Mouse (Mus musculus): ENCODE data around the gene Car15. TPM values are rescaled to one million over a fixed set of nuclear protein-coding genes. Genes with fewer than 3 reads are reported as not detected.

Car15 gene
- polyA plus RNA-seq (2016; fragmentation: Nextera tagmentation; extraction: Ambion mirVana): 1.8 and 1.9 TPM in 2 replicates

DNA sequence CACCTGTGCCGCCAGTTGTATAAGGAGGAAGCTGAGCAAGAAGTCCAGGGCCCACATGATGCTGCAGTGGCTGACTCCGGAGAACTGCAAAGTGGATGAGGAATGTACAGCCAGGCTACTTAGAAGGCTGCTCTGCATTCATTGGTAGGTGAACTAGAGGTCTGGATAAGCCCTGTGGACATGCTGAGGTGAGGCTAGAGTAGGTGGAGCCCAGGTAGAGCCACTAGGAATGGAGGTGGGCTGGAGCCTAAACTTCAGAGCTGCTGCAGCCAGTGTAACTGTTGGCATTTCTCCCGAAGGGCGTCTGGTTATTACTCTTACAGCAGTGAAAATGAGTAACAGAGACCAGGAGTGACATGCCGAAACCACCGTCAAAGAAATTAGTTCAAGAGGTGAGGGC lies at the start of gene Car15:
TSS of gene Car15 (minus strand) at position 314 of the 400 bp plus-strand sequence.
- Histone ChIP-seq H3K4me1 (peaks cover 17% of the 10 kb centered on the region), H3K36me3 (peaks cover 40% of the 10 kb centered on the region), H3K4me3 (no peak within 1 kb of the TSS), H3K9me3 (replicated peaks) (no peaks in the 10 kb centered on the region), H3K27me3 (ENCODE audit: low read depth, poor library complexity, severe bottlenecking) (peaks cover 53% of the 10 kb centered on the region), H3K27ac (replicated peaks) (no peak within 1 kb of the TSS)
- WGBS: 85% methylated on average over 6 of the region's 6 CpGs
- no peak for DNase-seq (ENCODE audit: low spot score)

DNA sequence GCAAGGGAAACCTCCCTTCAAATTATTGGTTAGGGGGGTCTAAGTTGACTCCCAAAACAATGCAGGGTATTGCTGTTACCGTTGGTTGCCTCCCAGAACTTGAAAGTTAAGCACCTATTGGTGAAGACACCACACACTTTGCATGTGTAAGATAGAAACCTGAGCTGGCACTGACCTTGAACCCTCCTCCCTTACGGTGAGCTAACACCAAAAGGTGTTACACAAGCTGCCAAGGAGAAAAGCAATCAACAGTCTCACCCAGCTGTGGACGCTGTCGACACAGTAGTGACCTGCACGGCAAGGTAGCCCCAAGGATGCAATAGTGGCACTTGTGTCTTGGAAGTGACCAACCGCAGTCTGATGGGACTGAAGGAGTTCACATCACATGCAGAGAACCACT lies 46.0 kb upstream of the Car15 start:
- Histone ChIP-seq H3K27me3 (ENCODE audit: low read depth, poor library complexity, severe bottlenecking) (no peaks in the 10 kb centered on the region), H3K4me1 (peaks cover 6% of the 10 kb centered on the region; the same call in 1 of the 2 replicates), H3K27ac (replicated peaks) (no peak overlapping the region), H3K9me3 (replicated peaks) (no peaks in the 10 kb centered on the region), H3K36me3 (peaks cover 59% of the 10 kb centered on the region), H3K4me3 (no peak overlapping the region)
- 88% methylated on average over 6 of the region's 6 CpGs for WGBS
- no peak for DNase-seq (ENCODE audit: low spot score)

DNA sequence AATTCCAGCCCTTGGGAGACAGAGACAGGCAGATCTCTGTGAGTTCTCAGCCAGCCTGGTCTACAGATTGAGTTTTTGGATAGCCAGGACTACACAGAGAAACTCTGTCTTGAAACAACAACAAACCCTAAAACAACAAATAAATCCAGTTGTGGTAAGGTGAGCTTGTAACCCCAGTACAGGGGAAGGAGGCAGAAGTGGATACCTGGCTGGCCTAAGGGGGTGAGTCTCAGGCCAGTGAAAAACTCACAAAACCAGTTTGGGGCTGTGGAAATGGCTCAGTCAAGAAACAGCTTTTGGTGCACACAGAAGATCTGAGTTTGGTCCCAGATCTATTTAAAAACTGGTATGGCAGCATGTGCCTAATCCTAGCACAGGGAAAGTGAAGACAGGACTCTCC lies 44.0 kb upstream of the Car15 start:
- Histone ChIP-seq H3K36me3 (peaks cover 78% of the 10 kb centered on the region), H3K9me3 (replicated peaks) (no peaks in the 10 kb centered on the region), H3K27me3 (ENCODE audit: low read depth, poor library complexity, severe bottlenecking) (no peaks in the 10 kb centered on the region), H3K4me1 (peaks cover 6% of the 10 kb centered on the region; the same call in 1 of the 2 replicates), H3K4me3 (no peak overlapping the region), H3K27ac (replicated peaks) (no peak overlapping the region)
- no peak for DNase-seq (ENCODE audit: low spot score)

DNA sequence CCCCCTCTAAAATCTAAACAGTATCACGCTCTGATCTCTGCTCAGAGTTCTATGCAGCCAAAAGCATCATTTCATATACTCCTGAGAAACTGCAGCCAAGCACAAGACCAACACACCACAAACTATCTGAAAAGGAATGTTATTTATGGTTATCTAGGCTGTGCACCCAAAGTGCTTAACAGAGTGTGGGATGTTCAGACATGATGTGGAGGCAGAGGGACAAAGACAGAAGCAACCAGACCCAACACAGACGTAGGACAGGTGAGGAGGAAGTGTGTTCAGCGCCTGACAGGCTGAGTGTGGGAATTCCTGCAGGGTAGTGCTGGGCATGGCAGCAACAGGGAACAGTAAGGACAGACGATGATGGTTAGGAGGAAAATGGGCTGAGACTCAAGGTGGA lies 41.4 kb upstream of the Car15 start:
- WGBS: 95% methylated on average over 4 of the region's 4 CpGs
- no peak overlapping the region for H3K4me3 ChIP-seq
- H3K27ac ChIP-seq (replicated peaks): no peak overlapping the region
- H3K27me3 ChIP-seq (ENCODE audit: low read depth, poor library complexity, severe bottlenecking): no peaks in the 10 kb centered on the region
- no peaks in the 10 kb centered on the region for H3K4me1 ChIP-seq
- peaks cover 73% of the 10 kb centered on the region for H3K36me3 ChIP-seq
- no peak for DNase-seq (ENCODE audit: low spot score)
- H3K9me3 ChIP-seq (replicated peaks): no peaks in the 10 kb centered on the region

DNA sequence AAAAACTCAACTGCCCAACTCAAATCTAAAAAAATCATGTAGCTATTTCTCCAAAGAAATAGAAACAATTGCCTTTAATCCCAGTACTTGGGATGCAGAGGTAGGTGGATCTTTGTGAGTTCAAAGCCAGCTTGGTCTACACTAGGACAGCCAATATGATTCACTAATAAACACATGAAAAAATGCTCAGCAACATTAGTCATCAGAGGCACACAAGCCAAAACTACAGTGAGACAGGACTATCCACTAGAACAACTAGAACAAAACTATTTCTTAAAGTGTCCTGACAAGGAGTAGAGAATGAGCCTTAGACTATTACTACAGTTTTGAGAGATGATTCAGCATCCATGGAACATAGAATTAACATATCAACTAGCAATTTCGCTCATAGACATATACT lies 37.9 kb upstream of the Car15 start:
- DNase-seq (ENCODE audit: low spot score): no peak
- Histone ChIP-seq H3K27me3 (ENCODE audit: low read depth, poor library complexity, severe bottlenecking) (no peaks in the 10 kb centered on the region), H3K9me3 (replicated peaks) (no peaks in the 10 kb centered on the region), H3K27ac (replicated peaks) (no peak overlapping the region), H3K36me3 (peaks cover 65% of the 10 kb centered on the region), H3K4me1 (no peaks in the 10 kb centered on the region), H3K4me3 (no peak overlapping the region)
- WGBS: 93% methylated on average over 1 of the region's 1 CpGs

DNA sequence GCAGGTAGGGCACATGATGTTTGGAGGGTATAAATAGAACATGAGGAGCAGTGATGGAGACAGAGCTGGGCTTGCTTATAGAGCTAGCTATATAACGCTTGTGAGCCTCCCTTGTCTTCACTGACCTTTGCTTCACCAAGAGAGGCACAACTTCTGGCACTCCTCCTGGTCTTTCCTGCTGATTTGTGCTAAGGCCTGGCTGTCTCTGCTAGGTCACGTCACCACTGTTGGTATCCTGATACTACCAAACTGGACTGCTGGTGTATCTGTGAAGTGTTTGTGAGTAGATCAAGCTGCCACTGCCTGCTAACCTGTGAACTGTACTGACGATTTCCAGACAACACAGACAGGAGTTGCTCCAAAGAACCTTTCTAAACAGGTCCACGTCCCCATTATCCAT lies 37.0 kb upstream of the Car15 start:
- DNase-seq (ENCODE audit: low spot score): no peak
- Histone ChIP-seq H3K4me3 (no peak overlapping the region), H3K27ac (replicated peaks) (no peak overlapping the region), H3K36me3 (peaks cover 74% of the 10 kb centered on the region), H3K9me3 (replicated peaks) (no peaks in the 10 kb centered on the region), H3K27me3 (ENCODE audit: low read depth, poor library complexity, severe bottlenecking) (no peaks in the 10 kb centered on the region), H3K4me1 (no peaks in the 10 kb centered on the region)
- WGBS: 88% methylated on average over 4 of the region's 4 CpGs

DNA sequence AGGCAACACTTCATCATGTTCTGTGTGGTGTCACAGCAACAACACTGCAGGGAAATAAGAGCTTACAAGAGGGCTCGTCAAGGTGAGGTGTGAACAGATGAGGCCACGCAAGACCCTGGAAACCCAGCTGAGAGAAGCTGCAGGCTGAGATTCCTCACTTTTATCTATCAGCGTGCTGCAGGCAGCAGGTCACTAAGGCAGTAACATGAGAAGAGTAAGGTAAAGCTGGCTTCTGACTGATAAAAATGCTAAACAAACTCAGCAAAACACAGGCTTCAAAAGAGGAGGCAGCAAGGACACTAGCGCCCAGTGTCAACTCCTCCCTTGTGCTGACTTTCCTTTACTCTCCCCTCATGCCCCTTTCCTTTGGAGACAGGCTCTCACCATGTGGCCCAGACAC lies 34.8 kb upstream of the Car15 start:
- no peak overlapping the region for H3K27ac ChIP-seq (replicated peaks)
- DNase-seq (ENCODE audit: low spot score): no peak

DNA sequence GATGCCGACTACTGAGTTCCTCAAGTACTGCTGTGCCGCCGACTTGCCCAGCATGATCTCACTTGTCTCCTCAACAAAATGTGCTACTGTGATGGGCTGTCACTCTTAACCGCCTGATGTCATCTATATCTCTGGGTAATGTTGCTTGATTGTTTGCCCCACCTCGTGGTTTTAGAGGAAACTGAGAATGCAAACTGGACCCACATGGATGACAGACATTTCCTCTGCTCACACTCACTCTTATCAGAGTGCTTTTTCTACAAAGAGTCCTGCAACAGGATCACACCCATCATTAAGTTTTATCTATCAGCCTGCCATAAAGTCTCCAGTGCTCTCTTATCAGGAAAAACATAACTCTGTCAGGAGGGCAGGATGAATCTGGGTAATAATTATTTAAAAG lies 33.1 kb upstream of the Car15 start:
- H3K27ac ChIP-seq (replicated peaks): no peak overlapping the region
- H3K4me1 ChIP-seq: no peaks in the 10 kb centered on the region
- no peak for DNase-seq (ENCODE audit: low spot score)
- no peaks in the 10 kb centered on the region for H3K27me3 ChIP-seq (ENCODE audit: low read depth, poor library complexity, severe bottlenecking)
- 89% methylated on average over 5 of the region's 5 CpGs for WGBS
- H3K36me3 ChIP-seq: peaks cover 76% of the 10 kb centered on the region
- H3K9me3 ChIP-seq (replicated peaks): no peaks in the 10 kb centered on the region
- no peak overlapping the region for H3K4me3 ChIP-seq

More for the DNA sequence above, 34.8 kb upstream of the Car15 start:
- H3K36me3 ChIP-seq: peaks cover 74% of the 10 kb centered on the region
- no peaks in the 10 kb centered on the region for H3K27me3 ChIP-seq (ENCODE audit: low read depth, poor library complexity, severe bottlenecking)
- no peak overlapping the region for H3K4me3 ChIP-seq
- WGBS: 78% methylated on average over 4 of the region's 4 CpGs
- no peaks in the 10 kb centered on the region for H3K4me1 ChIP-seq
- no peaks in the 10 kb centered on the region for H3K9me3 ChIP-seq (replicated peaks)

DNA sequence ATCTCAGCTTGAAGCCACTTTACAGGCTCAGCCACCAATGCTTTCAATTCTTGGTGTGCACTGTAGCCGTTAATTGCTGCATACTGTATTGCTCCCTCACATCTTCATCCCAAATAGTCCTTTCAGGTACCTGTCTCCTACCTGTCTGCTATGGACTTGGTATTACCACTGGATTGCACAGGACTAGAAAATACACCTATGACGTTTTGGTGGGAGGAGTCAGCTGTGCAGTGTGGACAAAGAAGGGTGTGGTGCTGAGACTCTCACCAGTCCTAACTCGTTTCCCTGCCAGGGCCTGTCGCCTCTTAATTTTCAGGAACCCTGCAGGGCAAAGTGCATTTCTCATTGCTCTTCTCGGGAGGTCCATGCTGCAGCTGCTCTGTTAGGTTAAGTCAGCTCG lies 27.6 kb upstream of the Car15 start:
- 82% methylated on average over 6 of the region's 6 CpGs for WGBS

DNA sequence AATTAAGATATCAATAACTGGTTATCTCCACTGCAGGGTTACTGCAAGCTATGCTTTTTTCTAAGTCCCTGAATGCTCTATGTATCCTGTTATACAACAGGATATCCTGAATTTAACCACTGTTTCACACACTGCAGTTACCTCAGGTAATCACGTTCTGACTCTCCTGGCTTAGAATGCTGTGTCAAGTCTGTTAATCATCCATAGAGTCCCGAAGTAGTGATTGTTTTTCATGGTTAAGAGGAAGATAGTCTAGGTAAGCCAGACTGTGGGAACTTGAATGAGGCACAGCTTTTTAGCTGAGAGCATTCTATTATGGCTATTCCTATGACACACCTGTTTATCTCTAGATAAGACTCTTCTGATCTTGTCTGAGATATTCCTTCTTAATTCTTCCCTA lies 27.1 kb upstream of the Car15 start:
- H3K36me3 ChIP-seq: peaks cover 70% of the 10 kb centered on the region
- no peaks in the 10 kb centered on the region for H3K9me3 ChIP-seq (replicated peaks)

More for the DNA sequence above, 27.6 kb upstream of the Car15 start:
- no peaks in the 10 kb centered on the region for H3K9me3 ChIP-seq (replicated peaks)
- no peak overlapping the region for H3K27ac ChIP-seq (replicated peaks)
- no peaks in the 10 kb centered on the region for H3K27me3 ChIP-seq (ENCODE audit: low read depth, poor library complexity, severe bottlenecking)
- no peak for DNase-seq (ENCODE audit: low spot score)
- peaks cover 70% of the 10 kb centered on the region for H3K36me3 ChIP-seq
- H3K4me3 ChIP-seq: no peak overlapping the region
- H3K4me1 ChIP-seq: peaks cover 24% of the 10 kb centered on the region

DNA sequence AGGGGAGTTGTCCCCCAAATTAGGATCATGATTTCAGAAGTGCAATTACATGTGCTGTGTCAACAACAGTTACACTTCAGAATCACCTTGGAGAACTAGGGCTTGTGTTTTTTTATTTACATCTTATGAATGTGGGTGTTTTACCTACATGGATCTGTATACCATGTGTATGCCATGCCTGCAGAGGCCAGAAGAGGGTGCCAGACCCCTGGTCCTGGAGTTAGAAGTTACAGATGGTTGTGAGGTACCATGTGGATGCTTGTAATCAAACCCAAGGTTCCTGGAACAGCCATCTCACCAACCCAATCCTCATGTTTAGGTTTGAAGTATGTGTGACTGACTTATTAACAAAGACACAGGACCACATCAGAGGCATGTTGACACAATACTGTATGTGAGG lies 20.4 kb upstream of the Car15 start:
- Histone ChIP-seq H3K4me1 (peaks cover 26% of the 10 kb centered on the region), H3K27ac (replicated peaks) (no peak overlapping the region), H3K4me3 (no peak overlapping the region), H3K36me3 (peaks cover 81% of the 10 kb centered on the region), H3K9me3 (replicated peaks) (no peaks in the 10 kb centered on the region), H3K27me3 (ENCODE audit: low read depth, poor library complexity, severe bottlenecking) (no peaks in the 10 kb centered on the region)
- DNase-seq (ENCODE audit: low spot score): no peak

More for the DNA sequence above, 27.1 kb upstream of the Car15 start:
- WGBS: 97% methylated on average over 2 of the region's 2 CpGs
- DNase-seq (ENCODE audit: low spot score): no peak
- Histone ChIP-seq H3K27me3 (ENCODE audit: low read depth, poor library complexity, severe bottlenecking) (no peaks in the 10 kb centered on the region), H3K27ac (replicated peaks) (no peak overlapping the region), H3K4me1 (peaks cover 24% of the 10 kb centered on the region), H3K4me3 (no peak overlapping the region)

DNA sequence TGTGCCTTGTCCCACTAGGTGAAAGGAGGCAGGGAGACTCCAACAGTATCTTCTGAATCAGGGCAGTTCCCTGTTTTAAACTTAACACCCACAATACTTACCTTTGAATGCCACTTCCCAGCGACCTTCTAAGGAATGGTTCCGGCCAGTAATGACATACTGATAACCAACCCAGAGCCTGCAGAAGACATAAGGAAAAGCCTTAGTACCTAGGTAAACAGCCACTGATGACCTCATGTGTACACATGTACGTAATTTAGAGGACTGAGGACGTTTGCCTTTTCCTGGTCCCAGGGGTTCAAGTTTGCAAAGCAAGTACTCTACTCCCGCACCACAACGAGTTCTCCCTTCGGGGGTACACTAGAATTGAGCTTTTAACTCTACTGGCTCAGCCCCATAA lies 19.0 kb upstream of the Car15 start:
- Histone ChIP-seq H3K36me3 (peaks cover 92% of the 10 kb centered on the region), H3K4me3 (no peak overlapping the region), H3K27me3 (ENCODE audit: low read depth, poor library complexity, severe bottlenecking) (no peaks in the 10 kb centered on the region), H3K9me3 (replicated peaks) (no peaks in the 10 kb centered on the region), H3K27ac (replicated peaks) (no peak overlapping the region), H3K4me1 (peaks cover 15% of the 10 kb centered on the region)
- 94% methylated on average over 7 of the region's 7 CpGs for WGBS
- no peak for DNase-seq (ENCODE audit: low spot score)

DNA sequence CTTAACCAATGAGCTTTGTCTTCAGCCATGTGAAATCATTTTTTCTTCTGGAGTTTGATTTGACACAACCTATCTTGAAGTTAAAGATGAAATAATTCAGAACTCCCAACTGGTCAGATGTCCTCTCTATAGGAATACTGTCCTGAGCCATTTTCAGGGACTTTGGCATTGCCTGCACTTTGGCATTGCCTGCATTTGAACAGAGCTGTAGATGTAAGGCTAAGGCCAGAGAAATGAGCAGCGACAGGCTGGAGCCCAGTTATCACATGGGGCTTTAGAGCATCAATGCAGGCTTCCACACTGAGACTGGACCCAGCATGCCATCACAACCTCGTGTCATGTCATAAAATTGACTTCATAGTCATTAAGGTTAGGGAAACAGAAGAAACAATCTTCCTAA lies 15.1 kb upstream of the Car15 start:
- no peak for DNase-seq (ENCODE audit: low spot score)
- Histone ChIP-seq H3K27me3 (ENCODE audit: low read depth, poor library complexity, severe bottlenecking) (no peaks in the 10 kb centered on the region), H3K27ac (replicated peaks) (no peak overlapping the region), H3K4me1 (0 out of 2 replicates have a peak, but pooled peaks cover 3% of the 10 kb centered on the region), H3K36me3 (peaks cover 98% of the 10 kb centered on the region), H3K4me3 (no peak overlapping the region), H3K9me3 (replicated peaks) (no peaks in the 10 kb centered on the region)
- WGBS: 87% methylated on average over 2 of the region's 2 CpGs

DNA sequence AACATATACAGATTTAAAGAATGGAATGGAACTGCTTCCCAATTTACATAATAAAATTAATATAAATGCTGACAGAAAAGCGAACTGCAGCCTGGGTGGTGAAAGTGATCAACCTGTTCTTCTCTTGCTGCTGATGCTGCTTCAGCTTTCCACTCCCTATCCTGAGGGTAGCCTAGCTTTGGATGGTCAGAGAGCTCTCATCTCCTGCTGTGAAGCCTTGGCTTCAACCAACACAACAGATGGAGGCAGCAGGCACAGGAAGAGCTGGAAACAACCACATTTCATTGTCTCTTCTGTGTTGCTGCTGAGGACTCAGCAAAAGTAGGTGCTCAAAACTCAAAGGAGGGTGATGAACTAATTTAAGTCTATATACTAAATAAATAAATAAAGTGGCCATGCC lies 13.7 kb upstream of the Car15 start:
- WGBS: 100% methylated on average over 1 of the region's 1 CpGs
- peaks cover 98% of the 10 kb centered on the region for H3K36me3 ChIP-seq

More for the DNA sequence above, 13.7 kb upstream of the Car15 start:
- no peak for DNase-seq (ENCODE audit: low spot score)
- H3K27ac ChIP-seq (replicated peaks): no peak overlapping the region
- H3K4me3 ChIP-seq: no peak overlapping the region
- H3K9me3 ChIP-seq (replicated peaks): no peaks in the 10 kb centered on the region
- H3K4me1 ChIP-seq: 0 out of 2 replicates have a peak, but pooled peaks cover 3% of the 10 kb centered on the region
- H3K27me3 ChIP-seq (ENCODE audit: low read depth, poor library complexity, severe bottlenecking): no peaks in the 10 kb centered on the region
